Mouse (Mus musculus) 3T3-L1 (cell line): ENCODE data around the gene Esr2.

ENCODE experiments used
- DNase-seq: peaks from one replicate; pipeline ENCODE4 v3.0.0-alpha.2; 2015; ENCODE audit warnings: low read depth, low spot score

The Esr2 gene

DNA sequence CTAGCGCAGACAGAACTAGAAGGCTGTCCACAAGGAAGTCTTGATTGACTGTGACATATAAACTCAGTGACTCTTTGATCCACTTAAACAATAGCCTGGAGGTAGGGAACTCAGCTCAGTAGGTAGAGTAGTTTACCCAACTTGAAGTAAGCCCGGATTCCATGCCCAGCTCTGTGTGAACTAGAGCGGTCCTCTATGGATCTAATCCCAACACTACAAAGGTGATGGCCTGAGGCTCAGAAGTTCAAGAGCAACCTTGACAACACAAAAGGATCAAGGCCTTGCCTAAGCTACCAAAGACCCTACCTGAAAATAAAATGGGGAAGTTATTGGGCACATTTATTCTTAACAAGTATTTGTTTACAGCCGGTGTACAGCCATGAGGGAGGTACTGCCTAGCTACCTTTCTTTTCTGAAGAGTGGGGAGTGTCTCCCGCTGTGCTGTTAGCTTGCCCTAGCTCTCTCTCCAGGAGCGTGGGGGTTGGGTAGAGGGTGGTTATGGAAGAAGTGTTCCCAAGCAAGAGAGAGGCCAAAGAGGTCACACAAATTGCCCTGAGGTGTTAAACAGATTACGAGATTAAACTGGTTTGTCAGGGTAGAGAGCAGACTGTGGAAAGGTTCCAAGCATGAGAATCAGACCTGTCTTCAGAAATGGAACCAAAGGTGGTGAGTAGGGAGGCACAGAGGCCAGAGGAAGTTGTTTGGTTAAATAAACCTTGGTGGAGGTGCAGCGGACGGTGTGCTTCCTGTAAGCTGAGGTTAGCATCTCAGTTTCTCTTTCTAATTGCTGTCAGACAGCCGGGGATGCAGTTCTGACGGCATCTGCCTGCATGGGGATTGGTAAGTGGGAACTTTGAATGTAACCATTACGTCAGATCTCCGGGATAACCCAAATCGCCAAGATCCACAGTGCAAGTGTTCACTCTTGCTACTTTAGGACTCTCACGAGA, 90.8 kb downstream of the Esr2 start:
- no peak for DNase-seq

DNA sequence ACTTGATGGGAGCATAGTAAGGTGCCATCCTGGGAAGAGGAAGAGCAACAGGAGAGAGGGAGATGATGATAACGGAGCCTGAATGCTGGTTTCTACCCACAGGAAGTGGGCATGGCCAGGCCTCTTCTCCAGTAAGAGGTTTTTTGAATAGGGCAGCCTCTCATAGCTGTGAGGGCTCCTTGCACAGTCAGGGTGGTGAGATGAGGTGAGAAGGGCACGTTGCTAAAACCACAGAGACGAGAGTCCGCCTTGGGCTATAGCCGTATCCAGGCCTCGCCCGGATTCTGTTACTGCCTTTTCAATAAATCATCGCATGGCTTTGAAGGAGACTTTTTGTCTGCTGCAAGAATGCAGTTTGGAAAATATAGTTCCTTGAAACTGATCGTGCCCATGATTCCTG, 92.0 kb downstream of the Esr2 start:
- peak; percentile 86 for DNase-seq

DNA sequence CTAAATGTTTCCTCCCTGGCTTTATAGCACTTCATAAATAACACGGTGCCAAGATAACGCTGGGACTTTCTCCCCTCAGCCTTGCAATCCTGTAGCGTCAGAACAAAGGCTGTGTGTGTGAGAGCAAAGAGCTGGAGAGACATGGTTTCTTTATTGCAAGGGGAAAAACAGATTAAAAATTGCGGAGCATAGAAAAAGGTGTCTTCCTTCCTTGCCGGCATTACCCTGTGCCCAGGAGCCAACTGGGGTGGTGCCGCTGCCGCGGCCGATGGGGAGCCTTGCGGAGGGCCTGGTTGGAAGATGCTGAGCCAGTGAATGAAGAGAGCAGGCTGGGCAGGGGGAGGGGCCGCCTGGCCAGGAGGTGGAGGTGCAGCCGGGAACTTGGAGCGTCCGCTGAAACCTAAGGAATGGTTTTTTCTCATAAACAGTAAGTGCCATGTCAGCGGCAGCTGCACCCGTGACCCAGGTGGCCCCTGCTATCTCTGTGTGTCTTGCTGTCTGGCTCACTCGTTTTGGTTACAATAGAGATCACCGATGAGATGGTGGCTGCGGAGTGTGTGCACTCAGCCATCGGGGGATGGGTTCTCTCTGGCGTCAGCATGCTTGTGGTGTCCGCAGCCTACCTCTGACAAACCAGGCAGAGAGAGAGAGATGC, 95.4 kb downstream of the Esr2 start:
- DNase-seq, result no peak

DNA sequence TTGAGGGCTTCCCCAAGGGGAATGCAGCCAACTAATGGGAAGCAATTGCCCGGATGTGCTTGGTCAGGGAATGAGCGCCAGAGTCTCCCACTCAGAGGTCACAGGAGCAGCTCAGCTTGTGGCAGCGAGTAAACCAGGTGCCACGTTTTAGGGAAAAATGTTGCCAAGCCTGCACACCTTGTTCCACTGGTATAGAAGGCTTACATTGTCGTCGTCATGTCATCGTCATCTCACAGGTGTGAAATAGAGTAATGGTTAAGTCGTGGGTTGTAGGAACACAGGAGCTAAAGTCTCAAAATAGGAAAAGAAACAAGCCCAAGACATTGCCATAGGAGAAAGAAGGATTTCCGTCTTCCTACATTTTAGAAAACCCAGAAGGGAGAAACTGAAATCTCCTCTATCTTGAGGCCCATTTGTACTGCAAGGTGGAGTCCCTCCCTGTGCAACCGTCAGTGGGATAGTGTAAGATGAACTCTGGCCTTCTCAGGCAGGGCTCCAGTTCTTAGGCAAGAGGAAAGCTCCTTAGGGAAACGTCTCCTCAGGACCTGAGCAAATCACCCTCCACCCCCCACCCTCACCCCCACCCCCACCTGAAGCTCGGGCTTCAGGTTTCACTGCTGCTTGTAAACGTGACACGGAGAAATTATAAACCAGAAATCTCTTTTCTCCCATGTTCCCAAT, 96.0 kb downstream of the Esr2 start:
- no peak for DNase-seq

DNA sequence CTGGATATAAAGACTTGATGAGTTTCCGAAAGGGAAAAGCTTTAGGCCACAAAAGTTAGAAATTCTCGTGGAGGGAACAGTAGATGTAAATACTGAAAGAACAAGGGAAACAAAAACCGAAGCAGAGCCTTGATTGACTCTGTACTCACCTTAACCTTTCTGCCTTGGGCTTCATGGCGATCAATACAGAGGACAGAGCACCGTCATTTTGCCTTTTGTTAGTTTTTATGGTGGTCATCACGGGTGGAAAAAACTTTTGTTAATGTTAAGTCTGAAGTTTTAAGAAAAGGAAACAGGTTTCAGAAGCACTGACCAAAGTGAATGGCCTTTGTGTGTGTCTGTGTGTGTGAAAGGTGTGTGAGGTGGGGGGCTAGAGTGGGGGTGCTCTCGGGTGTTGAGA, 103.1 kb downstream of the Esr2 start:
- DNase-seq, result no peak

DNA sequence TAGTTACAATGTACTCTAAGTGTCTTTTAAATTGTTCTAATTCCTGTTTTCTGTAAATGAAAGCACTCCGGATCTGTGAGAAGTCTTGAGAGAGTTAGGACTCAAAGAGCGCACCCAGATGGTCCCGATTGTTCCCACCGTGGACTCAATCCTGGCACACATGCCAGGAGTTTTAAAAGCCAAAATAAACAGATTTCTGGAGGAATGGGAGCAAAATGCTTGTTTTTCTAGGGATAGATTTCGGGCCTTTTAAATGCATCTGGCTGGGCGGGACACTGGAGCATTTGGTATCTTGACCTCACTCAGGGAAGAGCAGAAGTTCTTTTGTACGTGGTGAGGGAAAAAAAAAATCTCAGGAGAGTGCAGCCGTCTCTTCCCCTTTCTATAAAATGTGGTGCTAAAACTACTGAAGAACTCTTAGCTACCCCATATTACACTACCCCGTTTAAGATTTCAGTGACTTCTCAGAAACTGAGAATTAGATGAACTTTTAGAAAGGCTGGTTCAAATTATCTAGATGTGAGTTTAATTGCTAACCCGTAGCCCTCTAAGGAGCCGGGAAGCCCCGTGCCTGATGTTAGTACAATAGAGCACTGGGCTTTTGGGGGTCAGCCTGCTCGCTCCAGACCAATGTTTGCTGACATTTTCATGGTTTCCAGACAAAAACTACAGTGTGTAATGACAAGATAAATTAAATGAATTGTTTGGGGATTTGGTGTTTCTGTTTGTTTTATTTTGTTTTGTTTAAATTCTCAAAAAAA, 103.8 kb downstream of the Esr2 start:
- DNase-seq, result no peak

DNA sequence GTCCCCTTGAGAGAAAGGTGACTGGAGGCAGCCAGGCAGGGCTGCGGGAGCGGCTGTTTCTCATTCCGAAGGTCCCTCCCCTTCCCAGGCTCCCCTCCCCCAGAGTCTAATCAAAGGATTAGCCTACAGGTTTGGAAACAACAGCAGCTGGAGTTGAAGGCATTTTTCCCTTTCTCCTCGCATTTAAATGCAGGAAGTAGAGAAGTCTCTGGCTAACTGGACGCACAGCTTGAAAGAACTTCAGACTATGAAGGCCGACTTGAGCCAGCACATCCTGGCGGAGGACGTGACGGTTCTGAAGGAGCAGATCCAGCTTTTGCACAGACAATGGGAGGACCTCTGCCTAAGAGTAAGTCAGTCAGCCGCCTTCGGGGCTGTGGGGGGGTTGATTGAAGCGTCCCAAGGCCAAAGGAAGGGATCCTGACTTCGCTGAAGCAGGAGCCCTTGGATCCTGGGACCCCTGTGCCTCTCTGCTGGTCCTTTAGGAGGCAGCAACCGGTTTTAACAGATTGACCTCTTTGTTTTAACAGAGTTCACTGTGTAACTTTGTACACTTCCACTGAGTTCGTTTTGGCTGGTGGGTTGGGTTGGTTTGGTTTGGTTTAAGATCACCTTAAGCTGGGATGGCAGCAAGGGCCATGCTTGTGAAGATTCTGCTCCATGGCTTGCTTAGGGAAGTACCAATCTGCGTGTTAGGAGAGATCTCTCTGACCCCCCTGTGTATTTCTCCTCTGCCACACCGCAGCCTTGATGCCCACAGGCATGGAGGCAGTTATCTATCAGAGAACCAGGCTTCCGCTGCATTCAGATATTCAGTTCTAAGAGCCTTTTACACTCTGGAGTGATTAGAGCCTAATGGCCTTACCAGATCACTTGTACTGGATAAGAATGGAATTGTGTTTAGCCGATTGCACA, 104.9 kb downstream of the Esr2 start:
- no peak for DNase-seq
